ENCODE assay signal across 16 mouse cellular contexts in the genomic region with DNA sequence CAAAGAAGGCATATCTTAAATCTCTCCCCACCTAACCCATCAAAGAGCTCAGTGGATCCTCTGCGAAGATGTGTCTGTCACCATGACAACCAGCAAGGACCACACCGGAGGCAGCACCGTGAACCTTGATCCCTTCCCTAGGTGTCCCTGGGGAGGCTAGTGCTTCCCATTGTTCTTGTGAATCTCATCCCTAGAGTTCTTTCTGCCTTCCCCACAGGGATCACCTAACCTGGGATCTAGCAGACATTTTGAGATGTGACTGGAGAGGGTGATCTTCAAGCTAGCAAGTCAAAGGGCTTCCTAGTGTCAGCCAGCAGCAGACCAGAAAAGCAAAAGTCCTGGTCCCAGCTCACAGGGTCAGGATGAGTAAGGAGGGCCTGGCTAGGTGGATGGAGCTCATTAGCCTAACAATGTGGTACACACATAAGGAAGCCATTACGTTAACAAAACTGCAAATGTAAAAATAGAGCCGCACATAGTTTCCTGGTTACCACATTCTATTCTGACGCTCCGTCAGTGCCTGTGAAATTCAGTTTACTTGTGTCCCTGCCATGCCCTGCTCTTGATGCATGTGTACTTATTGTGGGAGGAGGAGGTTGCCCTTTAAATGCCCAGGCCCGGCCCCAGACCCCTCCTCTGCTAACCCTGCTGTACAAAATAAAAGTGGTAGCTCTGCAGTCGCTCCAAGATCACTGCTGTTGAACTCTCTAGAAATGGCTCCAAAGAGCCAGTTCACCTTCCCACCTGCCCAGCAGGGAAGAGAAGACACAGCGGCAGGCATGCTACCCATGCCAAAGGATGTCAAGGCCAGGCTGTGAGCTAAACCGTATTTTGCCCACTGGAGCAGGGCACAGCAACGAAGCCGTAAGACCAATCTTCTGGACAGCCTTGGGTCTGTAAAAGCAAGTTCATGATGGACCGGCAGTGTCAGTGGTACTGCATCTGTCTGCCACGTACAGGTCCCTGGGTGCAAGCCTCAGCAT. TPM values are rescaled to one million over a fixed set of nuclear protein-coding genes. Genes with fewer than 3 reads are reported as not detected.
A peak's percentile ranks its signal among the peaks of the same experiment; 100 is the strongest.
DNase-seq lines count a peak whose midpoint lies in the region; ATAC-seq and TF ChIP-seq lines count a peak whose summit lies in the region.
"Had no signal": no experiment of that assay in that cellular context is flagged by ENCODE, and none has a peak within 500 bp of the region (broad histone marks: within the 10 kb centered on the region; RNA-seq: fewer than 3 reads in every experiment).

No protein-coding gene starts in this region.

- peak overlapping the region; percentile 52 for H3K4me2 ChIP-seq in forebrain, embryonic 13.5 days
- H3K4me2 ChIP-seq in midbrain, embryonic 13.5 days (replicated peaks): no peak overlapping the region
- no peak overlapping the region for H3K4me2 ChIP-seq in midbrain, postnatal 0 days (ENCODE audit: low read depth, low read length, poor library complexity, severe bottlenecking)
- peak overlapping the region; percentile 15 for H3K4me2 ChIP-seq in forebrain, embryonic 14.5 days (ENCODE audit: low read length)
- H3K4me2 ChIP-seq: kidney, embryonic 15.5 days; lung, embryonic 14.5 days had no signal

- peaks cover 50% of the 10 kb centered on the region for H3K4me1 ChIP-seq in forebrain, embryonic 13.5 days
- H3K4me1 ChIP-seq in forebrain, embryonic 10.5 days: peaks cover 57% of the 10 kb centered on the region
- peaks cover 45% of the 10 kb centered on the region for H3K4me1 ChIP-seq in midbrain, embryonic 13.5 days (replicated peaks)
- H3K4me1 ChIP-seq in midbrain, postnatal 0 days (ENCODE audit: insufficient read depth, low read length): peaks cover 5% of the 10 kb centered on the region; the same call in 1 of the 2 replicates
- H3K4me1 ChIP-seq in forebrain, embryonic 14.5 days (ENCODE audit: control insufficient read depth, insufficient read depth, low read length): peaks cover 30% of the 10 kb centered on the region
- H3K4me1 ChIP-seq in lung, adult 2 months (ENCODE audit: control insufficient read depth, insufficient read depth, low read length): no peaks in the 10 kb centered on the region

- no peak overlapping the region; the same call in 1 of the 2 replicates for H3K27ac ChIP-seq in forebrain, embryonic 13.5 days
- H3K27ac ChIP-seq in forebrain, embryonic 10.5 days: no peak overlapping the region
- H3K27ac ChIP-seq in midbrain, embryonic 13.5 days: 0 out of 2 replicates have a peak overlapping the region, but pooled peaks have one; percentile 25
- no peak overlapping the region for H3K27ac ChIP-seq in midbrain, postnatal 0 days (ENCODE audit: low read depth, low read length)
- H3K27ac ChIP-seq in forebrain, embryonic 14.5 days (ENCODE audit: low read depth, low read length): no peak overlapping the region
- H3K27ac ChIP-seq: kidney, embryonic 15.5 days; stomach, postnatal 0 days had no signal

- no peaks in the 10 kb centered on the region for H3K9me3 ChIP-seq in forebrain, embryonic 13.5 days (replicated peaks)
- no peaks in the 10 kb centered on the region for H3K9me3 ChIP-seq in forebrain, embryonic 10.5 days
- no peaks in the 10 kb centered on the region for H3K9me3 ChIP-seq in midbrain, embryonic 13.5 days
- no peaks in the 10 kb centered on the region for H3K9me3 ChIP-seq in midbrain, postnatal 0 days (ENCODE audit: low read length)
- no peaks in the 10 kb centered on the region for H3K9me3 ChIP-seq in forebrain, embryonic 14.5 days (replicated peaks; ENCODE audit: control insufficient read depth, low read length)
- H3K9me3 ChIP-seq: kidney, embryonic 15.5 days had no signal

- no peaks in the 10 kb centered on the region for H3K36me3 ChIP-seq in forebrain, embryonic 13.5 days (ENCODE audit: poor library complexity, severe bottlenecking)
- H3K36me3 ChIP-seq in forebrain, embryonic 10.5 days (replicated peaks): no peaks in the 10 kb centered on the region
- H3K36me3 ChIP-seq in midbrain, embryonic 13.5 days: no peaks in the 10 kb centered on the region
- no peaks in the 10 kb centered on the region for H3K36me3 ChIP-seq in midbrain, postnatal 0 days (ENCODE audit: insufficient read depth, low read length)
- no peaks in the 10 kb centered on the region for H3K36me3 ChIP-seq in forebrain, embryonic 14.5 days (ENCODE audit: control insufficient read depth, insufficient read depth, low read length)

- no peak for ATAC-seq in forebrain, embryonic 13.5 days
- ATAC-seq in midbrain, embryonic 13.5 days: no peak
- no peak for ATAC-seq in midbrain, postnatal 0 days (ENCODE audit: low FRiP score)
- ATAC-seq in forebrain, embryonic 14.5 days: no peak
- ATAC-seq: inflammation-experienced regulatory T-cells, adult 6 months had no signal

- H3K9ac ChIP-seq in forebrain, embryonic 13.5 days: peak overlapping the region; percentile 17; the same call in 1 of the 2 replicates
- H3K9ac ChIP-seq in midbrain, embryonic 13.5 days (replicated peaks): no peak overlapping the region
- no peak overlapping the region for H3K9ac ChIP-seq in midbrain, postnatal 0 days (replicated peaks; ENCODE audit: low read length, poor library complexity, severe bottlenecking)
- peak overlapping the region; percentile 22; the same call in 1 of the 2 replicates for H3K9ac ChIP-seq in forebrain, embryonic 14.5 days (ENCODE audit: low read length)
- H3K9ac ChIP-seq: kidney, embryonic 15.5 days; lung, embryonic 14.5 days had no signal

- 51% methylated on average over 15 of the region's 15 CpGs for WGBS in forebrain, embryonic 13.5 days
- WGBS in forebrain, embryonic 10.5 days: 54% methylated on average over 15 of the region's 15 CpGs
- WGBS in midbrain, embryonic 13.5 days: 48% methylated on average over 15 of the region's 15 CpGs
- WGBS in midbrain, postnatal 0 days: 45% methylated on average over 15 of the region's 15 CpGs
- WGBS in forebrain, embryonic 14.5 days: 51% methylated on average over 15 of the region's 15 CpGs
- 62% methylated on average over 15 of the region's 15 CpGs for WGBS in lung, adult 2 months

- H3K4me3 ChIP-seq in forebrain, embryonic 13.5 days: no peak overlapping the region
- no peak overlapping the region for H3K4me3 ChIP-seq in forebrain, embryonic 10.5 days
- no peak overlapping the region for H3K4me3 ChIP-seq in midbrain, embryonic 13.5 days (replicated peaks)
- no peak overlapping the region for H3K4me3 ChIP-seq in midbrain, postnatal 0 days (ENCODE audit: low read depth, low read length)
- no peak overlapping the region for H3K4me3 ChIP-seq in forebrain, embryonic 14.5 days (ENCODE audit: low read depth, low read length)
- no peak overlapping the region for H3K4me3 ChIP-seq in lung, adult 2 months (replicated peaks; ENCODE audit: extremely low read depth, low read depth, low read length)
- H3K4me3 ChIP-seq: kidney, embryonic 15.5 days had no signal

- TF ChIP-seq POLR2A in lung, adult 2 months (IDR thresholded peaks at IDR 0.05; ENCODE audit: borderline replicate concordance, extremely low read depth, low read depth, low read length): no peak

- TF ChIP-seq CTCF in midbrain, postnatal 0 days (IDR thresholded peaks at IDR 0.05): no peak
- TF ChIP-seq CTCF in lung, adult 2 months (IDR thresholded peaks at IDR 0.05; ENCODE audit: insufficient read depth, low read length): no peak

- H3K27me3 ChIP-seq in forebrain, embryonic 13.5 days: no peaks in the 10 kb centered on the region
- no peaks in the 10 kb centered on the region for H3K27me3 ChIP-seq in forebrain, embryonic 10.5 days (ENCODE audit: poor library complexity, severe bottlenecking)
- no peaks in the 10 kb centered on the region for H3K27me3 ChIP-seq in midbrain, embryonic 13.5 days
- no peaks in the 10 kb centered on the region for H3K27me3 ChIP-seq in midbrain, postnatal 0 days (ENCODE audit: insufficient read depth, low read length)
- H3K27me3 ChIP-seq in forebrain, embryonic 14.5 days (replicated peaks; ENCODE audit: control insufficient read depth, insufficient read depth, low read length): no peaks in the 10 kb centered on the region
- H3K27me3 ChIP-seq: kidney, embryonic 15.5 days had no signal

- DNase-seq in forebrain, embryonic 10.5 days (ENCODE audit: extremely low spot score, low spot score): no peak
- no peak for DNase-seq in midbrain, postnatal 0 days (ENCODE audit: low spot score)
- DNase-seq in forebrain, embryonic 14.5 days (ENCODE audit: low spot score): no peak
- no peak for DNase-seq in spleen, adult 12 weeks (ENCODE audit: low spot score)
- DNase-seq in lung, adult 2 months: no peak
- DNase-seq: cerebellum, adult 11 months; heart, postnatal 14 days; layer of hippocampus, adult 9-11 months; lung, embryonic 14.5 days; spleen, adult 18-20 months; thymus, postnatal 25 days had no signal

RNA-seq across cellular contexts. Expression of a gene that starts 6.8 kb away (rescaled TPM):
- polyA plus RNA-seq in forebrain, embryonic 13.5 days (2015; fragmentation: Nextera tagmentation; extraction: Ambion mirVana): 30.6 and 33.3 TPM in 2 replicates
- 25.3 and 28.4 TPM in 2 replicates for polyA plus RNA-seq in forebrain, embryonic 10.5 days (2016; fragmentation: Nextera tagmentation; extraction: Ambion mirVana)
- 38.0 and 38.1 TPM in 2 replicates for polyA plus RNA-seq in midbrain, embryonic 13.5 days (2015; fragmentation: Nextera tagmentation; extraction: Ambion mirVana)
- total RNA-seq in midbrain, postnatal 0 days (2014; rRNA removed): 99.1 and 109 TPM in 2 replicates
- polyA plus RNA-seq in midbrain, postnatal 0 days (2015; fragmentation: Nextera tagmentation; extraction: Ambion mirVana): 37.3 and 46.5 TPM in 2 replicates
- 26.1 and 38.3 TPM in 2 replicates for polyA plus RNA-seq in forebrain, embryonic 14.5 days (2014; fragmentation: Nextera tagmentation; extraction: Ambion mirVana)
- 19.8 and 21.2 TPM in 2 replicates for polyA plus RNA-seq in lung, adult 2 months (2012; rRNA removed)

Comparison
In these comparisons a context has a peak if more than half of its experiments do, and no peak if none do; other contexts are left out.
1. H3K4me2 ChIP-seq: peak in forebrain, embryonic 13.5 days (single experiment) and forebrain, embryonic 14.5 days (single experiment); none in midbrain, embryonic 13.5 days (single experiment) and midbrain, postnatal 0 days (single experiment).
2. H3K9ac ChIP-seq: peak in forebrain, embryonic 13.5 days (single experiment) and forebrain, embryonic 14.5 days (single experiment); none in midbrain, embryonic 13.5 days (single experiment) and midbrain, postnatal 0 days (single experiment).